Mouse (Mus musculus): ENCODE measurements around the gene Amotl1.
"Not testable (repeated sequence)": the region's sequence is repeated elsewhere in the genome, so short reads cannot be mapped to it uniquely, and the experiment has no call there.

The Amotl1 gene

DNA sequence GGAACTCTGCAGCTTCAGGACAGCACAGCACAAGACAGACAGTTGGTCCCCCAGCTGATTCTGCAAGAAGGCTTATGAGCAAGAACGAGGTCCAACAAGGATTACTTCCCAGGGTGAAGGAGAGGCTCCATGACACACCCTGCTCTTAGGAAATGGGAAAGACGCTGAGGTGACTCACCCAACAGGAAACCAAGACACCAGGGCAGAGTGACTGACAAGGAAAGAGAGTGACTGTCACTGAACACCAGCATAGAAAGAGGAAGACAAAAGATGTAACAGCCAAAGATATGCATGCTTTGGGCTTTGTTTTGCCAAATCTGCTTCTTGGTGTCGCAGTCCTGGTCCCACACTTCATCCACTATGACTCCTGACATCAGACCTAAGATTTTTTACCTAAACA, 40.5 kb downstream of the Amotl1 start:
- DNase-seq (ENCODE audit: low read depth, low spot score): no peak

DNA sequence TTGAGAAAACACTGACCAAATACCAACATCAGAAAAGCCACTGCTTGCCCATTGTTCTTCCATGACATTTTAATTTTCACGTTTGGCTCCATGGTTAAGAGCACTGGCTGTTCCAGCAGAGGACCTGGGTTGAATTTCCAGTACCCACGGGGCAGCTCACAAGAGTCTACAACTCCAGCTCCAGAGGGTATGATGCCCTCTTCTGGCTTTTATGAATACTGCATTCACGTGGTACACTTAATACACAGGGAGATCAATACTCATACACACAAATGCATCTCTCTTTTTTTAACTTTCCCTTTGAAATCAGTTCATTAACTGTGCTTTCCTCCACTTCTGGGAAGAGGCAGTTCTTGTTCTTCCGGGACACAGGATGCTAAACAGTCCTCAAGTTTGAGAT, 41.4 kb downstream of the Amotl1 start:
- DNase-seq (ENCODE audit: low read depth, low spot score): peak; percentile 55

DNA sequence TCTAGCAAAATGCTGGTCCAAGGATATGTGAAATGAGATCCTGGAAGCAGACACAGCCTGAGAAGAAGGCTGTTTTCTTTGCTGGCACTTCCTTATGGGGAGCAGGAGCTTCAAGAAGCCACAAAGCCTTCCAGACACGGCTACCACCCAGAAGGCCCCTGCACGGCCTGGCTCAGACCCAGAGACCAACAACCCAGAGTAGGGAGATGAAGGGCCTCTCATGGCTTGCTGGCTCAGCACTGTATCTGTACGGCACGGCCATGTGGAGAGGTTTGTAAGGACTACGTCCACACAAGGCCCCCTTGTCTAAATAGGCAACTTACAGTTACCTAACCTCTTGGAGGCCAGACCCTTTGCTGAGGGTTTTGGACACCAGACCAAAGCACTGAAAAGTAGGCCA, 45.1 kb downstream of the Amotl1 start:
- DNase-seq (ENCODE audit: low read depth, low spot score): no peak

GRCm38 (mm10) chr9:14598157-14598556, 46.7 kb downstream of the Amotl1 start:
- no peak for DNase-seq (ENCODE audit: low read depth, low spot score)

GRCm38 (mm10) chr9:14597429-14597828, 47.4 kb downstream of the Amotl1 start:
- DNase-seq (ENCODE audit: low read depth, low spot score): no peak

- no peak for DNase-seq (ENCODE audit: low read depth, low spot score)
These were observed 48.0 kb downstream of the Amotl1 start for GRCm38 (mm10) chr9:14596858-14597257.

DNA sequence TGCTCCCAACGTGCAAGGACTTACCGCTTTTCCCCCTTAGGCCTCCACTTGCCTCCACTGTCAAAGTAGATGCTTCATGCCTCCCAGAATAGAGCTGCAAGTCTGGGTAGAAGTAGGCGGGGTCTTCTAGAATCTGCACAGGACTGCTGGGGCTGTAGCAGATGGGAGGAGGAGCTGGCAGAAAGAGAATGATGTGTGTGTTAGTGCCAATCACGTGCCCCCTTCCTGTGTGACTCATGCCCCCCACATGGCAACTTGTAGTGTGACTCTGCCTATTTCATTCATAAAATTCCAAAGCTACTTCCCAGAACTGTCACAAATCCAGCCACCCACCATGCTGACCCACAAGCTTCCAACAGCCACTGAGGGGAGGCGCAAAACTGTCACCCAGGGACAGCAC, 48.4 kb downstream of the Amotl1 start:
- DNase-seq (ENCODE audit: low read depth, low spot score): no peak

GRCm38 (mm10) chr9:14595893-14596292, 49.0 kb downstream of the Amotl1 start:
- no peak for DNase-seq (ENCODE audit: low read depth, low spot score)

GRCm38 (mm10) chr9:14593880-14594279, 51.0 kb downstream of the Amotl1 start:
- DNase-seq (ENCODE audit: low read depth, low spot score): no peak

- DNase-seq (ENCODE audit: low read depth, low spot score): peak; percentile 28
These were observed 54.2 kb downstream of the Amotl1 start for GRCm38 (mm10) chr9:14590666-14591065.

GRCm38 (mm10) chr9:14588690-14589089, 56.2 kb downstream of the Amotl1 start:
- no peak for DNase-seq (ENCODE audit: low read depth, low spot score)

GRCm38 (mm10) chr9:14585702-14586101, 59.2 kb downstream of the Amotl1 start:
- peak; percentile 43 for DNase-seq (ENCODE audit: low read depth, low spot score)

DNA sequence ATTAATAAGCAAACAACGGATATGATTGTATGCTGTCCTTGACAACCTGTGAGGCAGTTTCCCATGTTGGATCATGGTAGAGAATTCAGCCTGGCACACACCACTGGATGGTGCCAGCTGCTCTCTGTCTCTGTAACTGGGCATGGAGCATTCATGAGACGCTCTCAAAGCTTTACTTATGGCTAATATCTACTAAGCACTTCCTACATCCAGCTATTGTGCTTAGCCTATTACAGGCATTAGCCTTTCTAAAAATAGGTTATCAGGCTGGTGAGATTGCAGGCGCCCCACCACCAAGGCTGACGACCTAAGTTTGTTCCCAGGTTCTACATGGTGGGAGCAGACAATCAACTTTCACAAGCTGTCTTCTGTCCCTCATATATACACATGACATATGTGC, 65.9 kb downstream of the Amotl1 start:
- DNase-seq (ENCODE audit: low read depth, low spot score): no peak

DNA sequence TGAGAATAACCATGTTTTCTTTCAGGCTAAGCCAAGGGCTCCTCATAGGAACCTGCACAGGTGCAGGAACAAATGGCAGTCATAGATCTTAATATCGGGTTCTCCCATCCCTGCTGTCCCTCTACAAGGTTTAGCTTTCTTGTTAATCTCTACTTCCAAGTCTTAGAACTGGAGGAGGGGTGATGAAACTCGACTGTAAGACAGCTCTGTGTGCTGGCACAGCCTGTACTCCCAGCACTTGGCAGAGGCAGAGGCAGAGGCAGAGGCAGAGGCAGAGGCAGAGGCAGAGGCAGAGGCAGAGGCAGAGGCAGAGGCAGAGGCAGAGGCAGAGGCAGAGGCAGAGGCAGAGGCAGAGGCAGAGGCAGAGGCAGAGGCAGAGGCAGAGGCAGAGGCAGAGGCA, 68.5 kb downstream of the Amotl1 start:
- not testable (repeated sequence) for DNase-seq (ENCODE audit: low read depth, low spot score)

- DNase-seq (ENCODE audit: low read depth, low spot score): peak; percentile 15
These were observed 70.0 kb downstream of the Amotl1 start for GRCm38 (mm10) chr9:14574760-14575399.

DNA sequence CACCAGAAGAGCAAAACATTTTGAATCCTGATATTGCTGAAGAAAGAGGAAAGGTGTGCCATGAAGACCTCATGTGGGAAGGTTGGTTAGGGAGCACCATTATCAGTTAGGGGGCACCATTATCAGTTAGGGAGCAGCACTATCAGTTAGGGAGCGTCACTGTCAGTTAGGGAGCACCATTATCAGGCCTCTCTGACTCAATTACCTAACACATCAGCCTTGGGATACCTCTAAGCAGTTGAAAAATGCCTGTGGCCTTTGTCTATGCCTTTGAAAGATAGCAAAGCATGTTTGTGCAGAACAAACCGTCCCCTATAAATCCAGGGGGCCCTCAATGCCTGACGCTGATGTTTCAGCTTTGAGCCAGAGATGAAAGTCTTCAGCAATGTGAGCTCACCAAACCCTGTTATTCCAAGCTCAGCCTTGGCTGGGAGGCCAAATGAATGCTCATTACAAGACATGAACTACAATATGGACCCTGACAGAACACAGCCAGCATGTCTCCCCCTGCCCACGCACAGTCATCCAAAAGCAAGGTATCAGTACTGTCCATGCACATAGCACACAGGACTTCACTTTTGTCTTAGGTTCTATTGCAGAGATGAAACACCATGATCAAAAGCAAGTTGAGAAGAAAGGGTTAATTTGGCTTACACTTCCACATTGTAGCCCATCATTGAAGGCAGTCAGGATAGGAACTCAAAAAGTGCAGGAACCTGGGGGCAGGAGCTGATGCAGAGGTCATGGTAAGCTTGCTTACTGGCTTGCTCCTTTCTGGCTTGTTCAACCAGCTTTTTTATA, 75.5 kb downstream of the Amotl1 start:
- DNase-seq (ENCODE audit: low read depth, low spot score): no peak

- no peak for DNase-seq (ENCODE audit: low read depth, low spot score)
These were observed 76.4 kb downstream of the Amotl1 start for GRCm38 (mm10) chr9:14568487-14568886.

DNA sequence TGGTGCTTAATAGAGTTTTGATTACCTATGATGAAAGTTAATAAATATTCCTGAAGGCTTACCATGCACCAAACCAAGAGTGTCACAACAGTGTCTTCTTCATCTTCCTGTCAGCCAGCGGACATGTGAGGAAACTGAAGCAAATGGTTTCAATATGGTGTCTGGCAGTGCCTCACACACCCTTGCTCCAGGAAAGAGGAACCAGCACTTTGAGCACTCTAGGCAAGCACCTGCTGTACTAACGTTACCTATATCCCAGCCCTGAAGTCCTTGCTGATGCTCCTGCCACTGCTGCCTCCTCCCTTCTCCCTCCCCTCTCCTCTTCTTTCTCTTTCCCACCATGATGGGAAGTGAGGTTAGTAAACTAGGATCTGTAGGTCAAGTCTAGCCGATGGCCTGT, 80.4 kb downstream of the Amotl1 start:
- no peak for DNase-seq (ENCODE audit: low read depth, low spot score)

- DNase-seq (ENCODE audit: low read depth, low spot score): no peak
These were observed 81.5 kb downstream of the Amotl1 start for GRCm38 (mm10) chr9:14563351-14563750.

DNA sequence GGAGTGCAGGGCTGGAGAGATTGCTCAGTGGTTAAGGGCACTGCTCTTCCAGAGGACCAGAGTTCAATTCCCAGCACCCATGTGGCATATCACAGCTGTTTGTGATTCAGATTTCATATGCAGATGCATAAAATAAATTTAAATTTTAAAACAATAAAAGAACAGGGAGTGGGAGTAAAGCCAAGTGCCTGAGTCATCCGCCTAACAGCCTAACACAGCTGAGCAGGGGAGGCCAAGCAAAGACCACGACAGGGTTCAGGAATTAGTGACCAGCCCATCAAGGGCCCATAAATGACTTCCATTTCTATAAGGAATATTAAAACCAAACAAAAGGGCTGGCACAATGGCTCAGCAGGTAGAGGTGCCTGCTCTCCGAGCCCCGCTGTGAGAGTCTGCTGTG, 84.3 kb downstream of the Amotl1 start:
- DNase-seq (ENCODE audit: low read depth, low spot score): no peak

DNA sequence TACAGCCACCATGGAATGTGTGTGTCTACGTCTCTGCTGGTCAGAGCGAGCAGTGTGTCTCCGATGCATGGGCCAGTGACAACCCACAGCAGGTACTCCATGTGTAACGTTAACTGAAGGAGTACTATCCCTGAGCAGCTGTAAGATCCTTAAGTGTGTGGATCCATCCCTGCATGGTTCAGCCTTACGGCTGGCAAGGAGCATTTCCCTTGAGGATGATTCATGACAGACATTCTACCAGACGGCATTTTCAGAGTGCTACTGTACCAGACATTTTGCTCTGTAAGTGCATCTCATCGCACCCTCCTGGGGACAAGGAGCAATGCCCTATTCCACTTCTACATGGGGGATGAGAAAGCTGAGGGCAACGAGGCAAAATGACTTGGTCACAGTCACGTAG, 84.9 kb downstream of the Amotl1 start:
- DNase-seq (ENCODE audit: low read depth, low spot score): no peak

- peak; percentile 71 for DNase-seq (ENCODE audit: low read depth, low spot score)
These were observed 85.4 kb downstream of the Amotl1 start for GRCm38 (mm10) chr9:14559430-14559829.

GRCm38 (mm10) chr9:14558332-14558731, 86.5 kb downstream of the Amotl1 start:
- DNase-seq (ENCODE audit: low read depth, low spot score): no peak

Data from R1 (cell line).